Mouse (Mus musculus): ENCODE data around the gene Dennd2d. TPM values are rescaled to one million over a fixed set of nuclear protein-coding genes. Genes with fewer than 3 reads are reported as not detected.

The Dennd2d gene
- total RNA-seq, 1 experiment from 2014 or later = 76.0 TPM

Other genes starting within 250 kb of the Dennd2d start
- not detected in 2 replicates for gene Chil6, start 76.2 kb upstream of the Dennd2d start, total RNA-seq (2017)
- 43.8 and 56.6 TPM in 2 replicates for gene Dram2, start 65.4 kb downstream of the Dennd2d start, total RNA-seq (2017)
- 87.7 and 91.4 TPM in 2 replicates for gene Cept1, start 65.4 kb downstream of the Dennd2d start, total RNA-seq (2017)
- 90.7 and 106 TPM in 2 replicates for gene Lrif1, start 202.6 kb downstream of the Dennd2d start, total RNA-seq (2017)